Mouse (Mus musculus): ENCODE results near the gene Cblb. TPM values are rescaled to one million over a fixed set of nuclear protein-coding genes. Genes with fewer than 3 reads are reported as not detected.

Gene Cblb
- polyA plus RNA-seq, 1 experiment = 22.8 TPM

GRCm38 (mm10) chr16:52149135-52149769, 118.2 kb downstream of the Cblb start:
- Histone ChIP-seq H3K27ac (ENCODE audit: control insufficient read depth, insufficient read depth, low read length) (no peak overlapping the region), H3K36me3 (ENCODE audit: control insufficient read depth, insufficient read depth, low read length) (peaks cover 10% of the 10 kb centered on the region), H3K4me3 (ENCODE audit: control insufficient read depth, insufficient read depth, low read length) (no peak overlapping the region), H3K27me3 (ENCODE audit: control insufficient read depth, insufficient read depth, low read length) (no peaks in the 10 kb centered on the region), H3K4me1 (replicated peaks; ENCODE audit: control insufficient read depth, insufficient read depth, low read length) (no peaks in the 10 kb centered on the region)
- WGBS = 93% methylated on average over 6 of the region's 6 CpGs
- TF ChIP-seq POLR2A (IDR thresholded peaks at IDR 0.05; ENCODE audit: control insufficient read depth, extremely low read depth, insufficient read depth, low read length, poor library complexity) (no peak), CTCF (IDR thresholded peaks at IDR 0.05; ENCODE audit: borderline replicate concordance, control insufficient read depth, extremely low read depth, insufficient read depth, low read length, poor library complexity) (no peak)
- DNase-seq = no peak

- H3K4me1 ChIP-seq (replicated peaks; ENCODE audit: control insufficient read depth, insufficient read depth, low read length) = no peaks in the 10 kb centered on the region
- H3K36me3 ChIP-seq (ENCODE audit: control insufficient read depth, insufficient read depth, low read length) = peaks cover 13% of the 10 kb centered on the region
- 94% methylated on average over 5 of the region's 5 CpGs for WGBS
- H3K4me3 ChIP-seq (ENCODE audit: control insufficient read depth, insufficient read depth, low read length) = no peak overlapping the region
- H3K27ac ChIP-seq (ENCODE audit: control insufficient read depth, insufficient read depth, low read length) = no peak overlapping the region
- no peak for TF ChIP-seq POLR2A (IDR thresholded peaks at IDR 0.05; ENCODE audit: control insufficient read depth, extremely low read depth, insufficient read depth, low read length, poor library complexity)
- no peak for TF ChIP-seq CTCF (IDR thresholded peaks at IDR 0.05; ENCODE audit: borderline replicate concordance, control insufficient read depth, extremely low read depth, insufficient read depth, low read length, poor library complexity)
- DNase-seq = no peak
- no peaks in the 10 kb centered on the region for H3K27me3 ChIP-seq (ENCODE audit: control insufficient read depth, insufficient read depth, low read length)
Observed at GRCm38 (mm10) chr16:52155030-52155696, 124.1 kb downstream of the Cblb start.

GRCm38 (mm10) chr16:52159958-52160504, 129.0 kb downstream of the Cblb start:
- WGBS = 97% methylated on average over 6 of the region's 6 CpGs
- H3K36me3 ChIP-seq (ENCODE audit: control insufficient read depth, insufficient read depth, low read length) = no peaks in the 10 kb centered on the region; the same call in 1 of the 2 replicates
- no peaks in the 10 kb centered on the region for H3K4me1 ChIP-seq (replicated peaks; ENCODE audit: control insufficient read depth, insufficient read depth, low read length)
- no peaks in the 10 kb centered on the region for H3K27me3 ChIP-seq (ENCODE audit: control insufficient read depth, insufficient read depth, low read length)
- DNase-seq = no peak
- H3K4me3 ChIP-seq (ENCODE audit: control insufficient read depth, insufficient read depth, low read length) = no peak overlapping the region
- no peak for TF ChIP-seq POLR2A (IDR thresholded peaks at IDR 0.05; ENCODE audit: control insufficient read depth, extremely low read depth, insufficient read depth, low read length, poor library complexity)
- TF ChIP-seq CTCF (IDR thresholded peaks at IDR 0.05; ENCODE audit: borderline replicate concordance, control insufficient read depth, extremely low read depth, insufficient read depth, low read length, poor library complexity) = no peak
- H3K27ac ChIP-seq (ENCODE audit: control insufficient read depth, insufficient read depth, low read length) = no peak overlapping the region

- TF ChIP-seq CTCF (IDR thresholded peaks at IDR 0.05; ENCODE audit: borderline replicate concordance, control insufficient read depth, extremely low read depth, insufficient read depth, low read length, poor library complexity) (no peak), POLR2A (IDR thresholded peaks at IDR 0.05; ENCODE audit: control insufficient read depth, extremely low read depth, insufficient read depth, low read length, poor library complexity) (no peak)
- DNase-seq = no peak
Observed at GRCm38 (mm10) chr16:52164246-52164645, 133.2 kb downstream of the Cblb start.

GRCm38 (mm10) chr16:52173253-52173652, 142.2 kb downstream of the Cblb start:
- TF ChIP-seq CTCF (IDR thresholded peaks at IDR 0.05; ENCODE audit: borderline replicate concordance, control insufficient read depth, extremely low read depth, insufficient read depth, low read length, poor library complexity) = no peak
- no peak for DNase-seq
- H3K27me3 ChIP-seq (ENCODE audit: control insufficient read depth, insufficient read depth, low read length) = no peaks in the 10 kb centered on the region

More at GRCm38 (mm10) chr16:52164246-52164645, 133.2 kb downstream of the Cblb start:
- no peak overlapping the region for H3K4me3 ChIP-seq (ENCODE audit: control insufficient read depth, insufficient read depth, low read length)
- no peaks in the 10 kb centered on the region for H3K4me1 ChIP-seq (replicated peaks; ENCODE audit: control insufficient read depth, insufficient read depth, low read length)
- no peaks in the 10 kb centered on the region for H3K27me3 ChIP-seq (ENCODE audit: control insufficient read depth, insufficient read depth, low read length)
- H3K36me3 ChIP-seq (ENCODE audit: control insufficient read depth, insufficient read depth, low read length) = peaks cover 6% of the 10 kb centered on the region
- WGBS = 97% methylated on average over 9 of the region's 9 CpGs
- no peak overlapping the region for H3K27ac ChIP-seq (ENCODE audit: control insufficient read depth, insufficient read depth, low read length)

GRCm38 (mm10) chr16:52179839-52180238, 148.8 kb downstream of the Cblb start:
- H3K27me3 ChIP-seq (ENCODE audit: control insufficient read depth, insufficient read depth, low read length) = no peaks in the 10 kb centered on the region
- no peak for DNase-seq
- H3K36me3 ChIP-seq (ENCODE audit: control insufficient read depth, insufficient read depth, low read length) = peaks cover 3% of the 10 kb centered on the region; the same call in 1 of the 2 replicates
- TF ChIP-seq POLR2A (IDR thresholded peaks at IDR 0.05; ENCODE audit: control insufficient read depth, extremely low read depth, insufficient read depth, low read length, poor library complexity) = no peak
- H3K4me1 ChIP-seq (replicated peaks; ENCODE audit: control insufficient read depth, insufficient read depth, low read length) = no peaks in the 10 kb centered on the region
- no peak overlapping the region for H3K27ac ChIP-seq (ENCODE audit: control insufficient read depth, insufficient read depth, low read length)
- WGBS = 95% methylated on average over 3 of the region's 3 CpGs
- no peak overlapping the region for H3K4me3 ChIP-seq (ENCODE audit: control insufficient read depth, insufficient read depth, low read length)

More at GRCm38 (mm10) chr16:52173253-52173652, 142.2 kb downstream of the Cblb start:
- H3K36me3 ChIP-seq (ENCODE audit: control insufficient read depth, insufficient read depth, low read length) = peaks cover 5% of the 10 kb centered on the region; the same call in 1 of the 2 replicates
- no peak overlapping the region for H3K4me3 ChIP-seq (ENCODE audit: control insufficient read depth, insufficient read depth, low read length)
- H3K4me1 ChIP-seq (replicated peaks; ENCODE audit: control insufficient read depth, insufficient read depth, low read length) = no peaks in the 10 kb centered on the region; the same call in 1 of the 2 replicates
- no peak overlapping the region for H3K27ac ChIP-seq (ENCODE audit: control insufficient read depth, insufficient read depth, low read length)

Data from thymus, adult 2 months (tissue).